Mouse (Mus musculus) heart, postnatal 0 days (tissue): ENCODE measurements around the gene Zfp719. TPM values are rescaled to one million over a fixed set of nuclear protein-coding genes. Genes with fewer than 3 reads are reported as not detected.

Experiments used
- ATAC-seq: fragments of 200-750 bp; cut with Nextera tagmentation; 2 replicates; pipeline ENCODE4 v1.8.0; 2017; ENCODE audit warnings: low read depth, moderate number of reproducible peaks, moderate library complexity; ENCODE audit not compliant: insufficient read depth
- DNase-seq: peaks from one replicate; pipeline ENCODE4 v3.0.0-alpha.2; 2016; ENCODE audit warnings: low spot score
- H3K27ac ChIP-seq: fragments of 300-500 bp; sonication (generic); 2 replicates; pipeline ENCODE4 v1.5.1; 2014; ENCODE audit warnings: low read depth, mild to moderate bottlenecking
- H3K27me3 ChIP-seq: fragments of 300-500 bp; sonication (generic); 2 replicates; pipeline ENCODE4 v1.6.1; 2014; ENCODE audit warnings: low read length, mixed read lengths; ENCODE audit not compliant: control insufficient read depth, insufficient read depth
- H3K36me3 ChIP-seq: fragments of 300-500 bp; sonication (generic); replicated peaks from 2 replicates; pipeline ENCODE4 v1.6.1; 2014; ENCODE audit warnings: low read length, mixed read lengths; ENCODE audit not compliant: control insufficient read depth, insufficient read depth
- H3K4me1 ChIP-seq: fragments of 300-500 bp; sonication (generic); 2 replicates; pipeline ENCODE4 v1.6.1; 2014; ENCODE audit warnings: antibody characterized with exemption; ENCODE audit not compliant: control insufficient read depth, insufficient read depth
- H3K4me2 ChIP-seq: fragments of 300-500 bp; sonication (generic); 2 replicates; pipeline ENCODE4 v1.6.1; 2014; ENCODE audit warnings: low read depth, mild to moderate bottlenecking, low read length, moderate library complexity
- H3K4me3 ChIP-seq: fragments of 300-500 bp; sonication (generic); 2 replicates; pipeline ENCODE4 v1.5.1; 2014; ENCODE audit warnings: low read depth, low read length
- H3K9ac ChIP-seq: fragments of 300-500 bp; sonication (generic); replicated peaks from 2 replicates; pipeline ENCODE4 v1.6.1; 2014; ENCODE audit warnings: low read depth, low read length, mixed read lengths
- H3K9me3 ChIP-seq: fragments of 300-500 bp; sonication (generic); replicated peaks from 2 replicates; pipeline ENCODE4 v1.6.1; 2016; ENCODE audit warnings: low read length; ENCODE audit not compliant: control insufficient read depth
- CTCF ChIP-seq: IDR thresholded peaks from 2 replicates; pipeline ENCODE4 v1.5.1; 2016; ENCODE audit warnings: antibody characterized with exemption, control low read depth, low read depth
- EP300 ChIP-seq: IDR thresholded peaks from 2 replicates; pipeline ENCODE4 v1.6.1; 2016; ENCODE audit warnings: antibody characterized with exemption, low read depth
- WGBS: fragments of 180-500 bp; shearing (Covaris S2); extraction: QIAGEN DNeasy Blood & Tissue Kit; methylation state at CpG from one replicate; pipeline ENCODE4 v1.1.7; 2014; 5-methylcytosine and 5-hydroxymethylcytosine counted together
- polyA plus RNA-seq: library from polyadenylated mRNA; unstranded; fragments of >200 nt; fragmentation: Nextera tagmentation; extraction: Ambion mirVana; gene quantifications from 2 replicates; pipeline ENCODE4 v1.2.1, GENCODE M21; 2015
- total RNA-seq: library from RNA; depleted of rRNA; stranded (reverse); fragments of >200 nt; gene quantifications from 2 replicates; pipeline ENCODE4 v1.2.3, GENCODE M21; 2014; ENCODE audit warnings: low replicate concordance; rRNA removed

Zfp719 gene
- total RNA-seq, result 3.6 and 7.9 TPM in 2 replicates
- 3.6 and 4.0 TPM in 2 replicates for polyA plus RNA-seq

GRCm38 (mm10) chr7:43579440-43580171 is at the start of gene Zfp719:
TSS of gene Zfp719 (plus strand) at chr7:43579610.
- Histone ChIP-seq H3K9ac (peak within 1 kb of the TSS; percentile 60), H3K27ac (peak within 1 kb of the TSS; percentile 78), H3K4me3 (peak within 1 kb of the TSS; percentile 64), H3K4me1 (0 out of 2 replicates have a peak, but pooled peaks cover 5% of the 10 kb centered on the region), H3K27me3 (no peaks in the 10 kb centered on the region), H3K36me3 (peaks cover 11% of the 10 kb centered on the region), H3K9me3 (no peaks in the 10 kb centered on the region), H3K4me2 (peak within 1 kb of the TSS; percentile 68)
- DNase-seq (peak; percentile 93), ATAC-seq (peak; percentile 99)
- whole genome bisulfite sequencing, result under 1% methylated on average over 37 of the region's 37 CpGs
- TF ChIP-seq EP300 (no peak), CTCF (no peak)

- H3K4me1 ChIP-seq, result no peaks in the 10 kb centered on the region
- H3K27ac ChIP-seq, result no peak overlapping the region
- H3K4me2 ChIP-seq, result no peak overlapping the region
- H3K36me3 ChIP-seq, result no peaks in the 10 kb centered on the region
- ATAC-seq (no peak), DNase-seq (no peak)
- H3K27me3 ChIP-seq, result no peaks in the 10 kb centered on the region
- 53% methylated on average over 8 of the region's 8 CpGs for WGBS
- no peaks in the 10 kb centered on the region for H3K9me3 ChIP-seq
- no peak overlapping the region for H3K4me3 ChIP-seq
- H3K9ac ChIP-seq, result no peak overlapping the region
- TF ChIP-seq EP300, result no peak
- TF ChIP-seq CTCF, result no peak
Observed at GRCm38 (mm10) chr7:43530216-43530785, 49.1 kb upstream of the Zfp719 start.

- no peaks in the 10 kb centered on the region for H3K27me3 ChIP-seq
- H3K27ac ChIP-seq, result no peak overlapping the region
- no peak overlapping the region for H3K4me3 ChIP-seq
- no peaks in the 10 kb centered on the region for H3K9me3 ChIP-seq
- H3K4me1 ChIP-seq, result no peaks in the 10 kb centered on the region
- no peak overlapping the region for H3K4me2 ChIP-seq
- TF ChIP-seq CTCF (no peak), EP300 (no peak)
- H3K36me3 ChIP-seq, result no peaks in the 10 kb centered on the region
- H3K9ac ChIP-seq, result no peak overlapping the region
- WGBS, result 74% methylated on average over 9 of the region's 9 CpGs
- no peak for ATAC-seq
- no peak for DNase-seq
Observed at GRCm38 (mm10) chr7:43532936-43533505, 46.4 kb upstream of the Zfp719 start.

DNA sequence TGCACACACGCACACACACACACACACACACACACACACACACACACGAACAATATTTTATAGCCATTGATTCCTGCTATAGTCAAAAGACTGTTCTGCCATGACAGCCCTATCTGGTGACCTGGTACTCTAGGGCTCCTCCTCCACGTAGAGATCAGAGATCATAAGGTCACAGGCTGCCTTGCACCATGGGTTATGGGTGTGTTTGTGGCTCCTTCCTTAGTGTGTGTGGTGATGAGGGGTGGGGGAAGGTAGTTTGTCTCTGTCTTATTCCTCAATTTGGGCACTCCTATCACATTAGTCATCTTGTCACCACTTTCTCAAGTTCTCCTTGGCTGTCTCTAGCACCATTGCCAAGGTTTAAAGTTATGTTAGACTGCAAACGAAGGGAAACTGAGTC is 40.9 kb upstream of the Zfp719 start:
- DNase-seq (no peak), ATAC-seq (no peak)
- no peak overlapping the region for H3K4me2 ChIP-seq
- TF ChIP-seq CTCF (no peak), EP300 (no peak)
- WGBS, result 55% methylated on average over 4 of the region's 4 CpGs
- H3K27me3 ChIP-seq, result no peaks in the 10 kb centered on the region
- no peak overlapping the region for H3K4me3 ChIP-seq
- H3K36me3 ChIP-seq, result no peaks in the 10 kb centered on the region
- H3K9me3 ChIP-seq, result no peaks in the 10 kb centered on the region
- H3K27ac ChIP-seq, result no peak overlapping the region
- no peaks in the 10 kb centered on the region for H3K4me1 ChIP-seq
- H3K9ac ChIP-seq, result no peak overlapping the region

GRCm38 (mm10) chr7:43544225-43544977 is 35.0 kb upstream of the Zfp719 start, which contains the start of gene Cd33:
TSS of gene Cd33 (minus strand) at chr7:43544428.
- H3K4me3 ChIP-seq, result no peak within 1 kb of the TSS
- DNase-seq, result no peak

More at GRCm38 (mm10) chr7:43544225-43544977, 35.0 kb upstream of the Zfp719 start, which contains the start of gene Cd33:
- ATAC-seq, result no peak
- no peak within 1 kb of the TSS for H3K27ac ChIP-seq
- H3K36me3 ChIP-seq, result no peaks in the 10 kb centered on the region
- 66% methylated on average over 7 of the region's 7 CpGs for WGBS
- H3K9ac ChIP-seq, result no peak within 1 kb of the TSS
- H3K9me3 ChIP-seq, result no peaks in the 10 kb centered on the region
- H3K27me3 ChIP-seq, result no peaks in the 10 kb centered on the region
- no peak within 1 kb of the TSS for H3K4me2 ChIP-seq
- H3K4me1 ChIP-seq, result no peaks in the 10 kb centered on the region
- TF ChIP-seq CTCF (no peak), EP300 (no peak)
